16 mouse cellular contexts compared by ENCODE assay signal in genomic region chr14:78008019-78008418, GRCm38 (mm10).
DNase-seq lines count a peak whose midpoint lies in the region; ATAC-seq lines count a peak whose summit lies in the region.
"Had no signal": no experiment of that assay in that cellular context is flagged by ENCODE, and none has a peak within 500 bp of the region (broad histone marks: within the 10 kb centered on the region; RNA-seq: fewer than 3 reads in every experiment).

No protein-coding gene starts in this region.

- H3K4me1 ChIP-seq in hindbrain, embryonic 12.5 days: peaks cover 15% of the 10 kb centered on the region
- H3K4me1 ChIP-seq in hindbrain, embryonic 13.5 days (replicated peaks): peaks cover 17% of the 10 kb centered on the region
- H3K4me1 ChIP-seq: heart, embryonic 15.5 days had no signal

- H3K9me3 ChIP-seq in hindbrain, embryonic 12.5 days (replicated peaks): no peaks in the 10 kb centered on the region
- no peaks in the 10 kb centered on the region for H3K9me3 ChIP-seq in hindbrain, embryonic 13.5 days
- H3K9me3 ChIP-seq: heart, embryonic 15.5 days had no signal

- peak; percentile 79 to 85 for DNase-seq in cerebellum, postnatal 10 days
- no peak for DNase-seq in cerebellum, adult 9-11 months
- DNase-seq in embryo, embryonic 10.5 days (ENCODE audit: low spot score): peak; percentile 44
- DNase-seq in mesoderm, embryonic 11.5 days (ENCODE audit: low read depth, low spot score): peak; percentile 33
- DNase-seq: adrenal gland, adult 8-10 months; gastrocnemius, adult 2 months; heart, adult 18-20 months had no signal

- no peak overlapping the region for H3K4me3 ChIP-seq in hindbrain, embryonic 12.5 days
- H3K4me3 ChIP-seq in hindbrain, embryonic 13.5 days: no peak overlapping the region
- H3K4me3 ChIP-seq: erythroblast, embryonic 14.5 days; gastrocnemius, adult 2 months; heart, embryonic 15.5 days had no signal

- WGBS in hindbrain, embryonic 12.5 days: 7% methylated on average over 6 of the region's 6 CpGs
- 5% methylated on average over 6 of the region's 6 CpGs for WGBS in hindbrain, embryonic 13.5 days

- no peaks in the 10 kb centered on the region for H3K36me3 ChIP-seq in hindbrain, embryonic 12.5 days
- H3K36me3 ChIP-seq in hindbrain, embryonic 13.5 days: no peaks in the 10 kb centered on the region
- H3K36me3 ChIP-seq: heart, embryonic 15.5 days had no signal

- H3K27me3 ChIP-seq in hindbrain, embryonic 12.5 days: no peaks in the 10 kb centered on the region
- H3K27me3 ChIP-seq in hindbrain, embryonic 13.5 days: no peaks in the 10 kb centered on the region
- H3K27me3 ChIP-seq: CH12.LX; heart, embryonic 15.5 days had no signal

- ATAC-seq in hindbrain, embryonic 12.5 days (ENCODE audit: low FRiP score): 0 out of 2 replicates have a peak, but pooled peaks have one; percentile 61
- no peak for ATAC-seq in hindbrain, embryonic 13.5 days (ENCODE audit: low FRiP score)
- no peak for ATAC-seq in CD4-positive, CD25-positive, alpha-beta regulatory T cell, adult 4 months
- ATAC-seq in erythroblast, adult 5-6 weeks (replicated peaks; ENCODE audit: low FRiP score, poor library complexity, severe bottlenecking): no peak
- ATAC-seq: intestine, postnatal 0 days had no signal

- H3K4me2 ChIP-seq in hindbrain, embryonic 12.5 days (replicated peaks): no peak overlapping the region
- H3K4me2 ChIP-seq in hindbrain, embryonic 13.5 days: no peak overlapping the region
- H3K4me2 ChIP-seq: heart, embryonic 15.5 days; liver, embryonic 11.5 days had no signal

- peak overlapping the region; percentile 17; the same call in 1 of the 2 replicates for H3K27ac ChIP-seq in hindbrain, embryonic 12.5 days
- no peak overlapping the region for H3K27ac ChIP-seq in hindbrain, embryonic 13.5 days
- H3K27ac ChIP-seq: gastrocnemius, adult 2 months; heart, embryonic 15.5 days had no signal

- no peak overlapping the region for H3K9ac ChIP-seq in hindbrain, embryonic 12.5 days
- H3K9ac ChIP-seq in hindbrain, embryonic 13.5 days: no peak overlapping the region
- H3K9ac ChIP-seq: heart, embryonic 15.5 days had no signal
